Mouse (Mus musculus): ENCODE results near the gene Bahcc1.

Bahcc1 gene

DNA sequence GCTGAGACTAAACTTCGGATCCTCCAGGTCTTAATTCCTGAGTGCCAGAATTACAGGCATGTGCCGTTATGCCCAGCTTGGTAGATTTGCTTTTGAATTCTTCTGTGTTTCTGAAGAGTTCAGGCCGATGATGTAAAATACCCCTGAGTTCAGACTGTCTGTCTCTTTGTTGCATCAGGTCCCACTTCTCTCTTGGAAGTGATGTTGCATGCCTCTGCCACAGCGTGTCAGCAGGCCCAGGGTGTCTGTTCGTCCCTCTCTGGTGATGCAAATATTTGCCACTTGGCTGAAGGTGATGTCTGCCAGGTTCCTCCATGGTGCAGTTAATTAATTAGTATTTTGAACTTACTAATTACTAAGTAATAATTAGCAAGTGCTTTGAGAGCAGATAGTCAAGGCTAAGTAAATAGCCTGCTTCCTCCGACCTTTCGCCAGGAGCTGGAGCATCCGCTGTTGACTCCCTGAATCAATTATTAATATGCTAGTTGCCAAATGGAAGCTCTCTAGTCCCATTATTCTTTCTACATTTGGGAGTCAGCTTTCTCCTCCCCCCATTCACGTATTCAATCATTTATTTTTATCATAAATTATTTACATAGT, 26.6 kb upstream of the Bahcc1 start:
- no peak for DNase-seq (ENCODE audit: low read depth in 2 of 2, low spot score in 2 of 2)

DNA sequence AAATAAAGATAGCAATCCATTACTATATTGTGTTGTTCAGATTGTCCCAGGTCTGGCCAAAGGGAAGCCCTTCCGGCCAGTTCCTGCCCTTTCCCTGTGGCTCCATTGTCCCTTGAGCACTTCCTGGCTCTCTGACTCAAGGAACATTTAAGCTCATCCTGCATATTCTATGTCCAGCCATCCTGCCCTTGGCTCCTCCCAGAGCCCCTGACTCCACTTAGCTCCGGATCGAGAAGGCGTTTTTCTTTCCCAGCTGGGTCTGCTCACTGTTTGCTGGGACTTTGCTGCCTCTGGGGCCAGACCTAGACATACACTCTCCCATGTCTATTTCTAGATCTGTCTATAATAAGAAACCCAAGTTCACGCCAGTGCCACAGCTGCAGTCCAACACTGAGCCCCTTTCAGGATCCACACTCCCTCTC, 26.1 kb upstream of the Bahcc1 start:
- DNase-seq (ENCODE audit: low read depth in 2 of 2, low spot score in 2 of 2): no peak

- no peak for DNase-seq (ENCODE audit: low read depth in 2 of 2, low spot score in 2 of 2)
Measured at GRCm38 (mm10) chr11:120208848-120209247, 23.9 kb upstream of the Bahcc1 start.

DNA sequence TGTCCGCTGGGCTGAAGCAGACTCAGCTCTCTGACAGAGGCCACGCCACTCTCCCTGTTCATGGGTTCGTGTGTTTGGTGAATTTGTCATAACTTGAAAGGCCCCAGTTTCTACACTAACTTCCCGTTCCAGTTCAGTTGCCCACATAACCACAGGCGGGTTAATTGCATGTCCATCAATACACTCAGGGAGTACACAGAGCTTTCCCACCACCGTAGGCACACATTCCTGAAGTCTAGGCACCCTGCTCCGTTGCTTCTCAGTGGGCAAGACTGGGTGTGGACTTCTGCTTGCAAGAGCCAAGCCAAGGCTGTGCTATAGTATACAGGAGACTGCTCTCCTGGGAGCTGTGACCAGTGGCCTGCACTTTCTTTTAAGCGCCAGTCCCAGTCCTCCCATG, 23.3 kb upstream of the Bahcc1 start:
- DNase-seq (ENCODE audit: low read depth in 2 of 2, low spot score in 2 of 2): no peak

DNA sequence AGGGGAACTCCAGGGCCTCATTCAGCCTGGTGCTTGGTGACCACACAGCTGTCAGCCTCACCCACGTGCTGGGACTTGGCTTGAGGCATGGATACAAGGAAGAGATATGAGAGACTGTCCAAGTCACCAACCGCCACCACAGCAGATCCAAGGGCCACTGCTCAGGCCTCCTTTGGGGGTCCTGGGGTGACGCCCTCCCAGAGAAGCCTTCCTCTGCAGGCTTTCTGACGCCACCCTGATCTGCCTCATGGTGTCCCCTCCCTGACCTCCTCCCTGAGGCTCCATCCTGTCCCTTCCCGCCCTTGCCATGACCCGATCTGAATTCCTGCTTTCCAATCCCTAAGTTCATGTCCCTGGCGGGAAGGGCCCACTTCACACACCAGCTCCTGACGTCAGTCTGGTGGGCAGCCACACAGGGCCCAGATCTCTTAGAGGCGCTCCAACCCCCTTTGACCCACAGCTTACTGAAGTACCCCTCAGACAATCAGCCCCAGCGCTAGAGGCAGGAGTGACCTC, 17.0 kb upstream of the Bahcc1 start:
- no peak for DNase-seq (ENCODE audit: low read depth in 2 of 2, low spot score in 2 of 2)

GRCm38 (mm10) chr11:120216540-120217324, 16.0 kb upstream of the Bahcc1 start:
- no peak for DNase-seq (ENCODE audit: low read depth in 2 of 2, low spot score in 2 of 2)

DNA sequence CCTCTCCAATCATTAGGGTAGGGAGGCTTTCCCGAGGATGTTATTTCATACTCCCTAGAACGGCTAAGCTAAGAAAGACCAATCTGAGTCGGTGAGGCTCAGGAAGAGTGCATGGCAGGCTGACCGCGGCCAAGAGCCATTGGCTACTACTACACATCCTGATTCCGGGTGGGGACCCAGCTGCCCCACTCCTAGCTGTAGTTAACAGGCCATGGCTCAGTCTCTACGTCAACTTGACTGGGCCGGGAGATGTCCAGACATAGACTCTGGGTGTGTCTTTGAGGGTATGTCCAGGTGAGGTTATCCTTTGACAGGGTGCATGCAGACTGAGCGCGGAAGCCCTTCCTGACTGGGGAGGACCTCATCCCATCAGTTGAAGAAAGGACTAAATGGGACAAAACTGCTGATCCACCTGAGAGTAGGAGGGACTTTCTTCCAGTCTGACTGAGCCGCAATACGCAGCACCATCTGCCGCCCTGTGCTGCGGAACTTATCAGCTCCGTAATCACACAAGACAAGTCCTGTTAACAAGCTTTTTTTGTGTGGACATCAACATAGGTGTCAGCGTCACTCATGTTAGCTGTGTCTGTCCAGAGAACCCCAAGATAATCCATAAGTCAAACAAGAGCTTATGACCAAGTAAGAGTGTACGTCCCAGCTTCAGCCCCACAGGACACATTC, 14.4 kb upstream of the Bahcc1 start:
- DNase-seq (ENCODE audit: low read depth in 2 of 2, low spot score in 2 of 2): no peak

DNA sequence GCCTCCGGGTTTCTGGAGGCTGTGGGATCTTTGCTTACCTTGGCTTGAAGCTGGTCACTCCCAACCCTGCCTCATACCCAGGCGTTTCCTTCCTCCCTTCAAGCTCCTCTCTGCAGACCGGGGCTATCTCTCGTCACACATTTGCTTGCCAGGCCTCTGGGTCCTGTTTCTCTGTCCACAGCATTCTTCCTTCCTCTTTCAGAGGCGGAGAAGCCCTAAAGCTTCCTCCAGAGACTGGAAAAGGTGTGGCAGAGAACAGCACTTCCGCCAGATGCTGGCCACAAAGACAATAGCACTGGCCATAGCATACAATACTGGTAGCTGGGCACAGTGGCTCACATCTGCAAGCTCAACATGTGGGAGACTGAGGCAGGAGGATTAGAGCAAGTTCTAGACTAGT, 13.8 kb upstream of the Bahcc1 start:
- DNase-seq (ENCODE audit: low read depth in 2 of 2, low spot score in 2 of 2): no peak

- DNase-seq (ENCODE audit: low read depth in 2 of 2, low spot score in 2 of 2): no peak
Measured at GRCm38 (mm10) chr11:120219916-120220522, 12.7 kb upstream of the Bahcc1 start.

GRCm38 (mm10) chr11:120220963-120221827, 11.6 kb upstream of the Bahcc1 start:
- DNase-seq (ENCODE audit: low read depth in 2 of 2, low spot score in 2 of 2): no peak

- DNase-seq (ENCODE audit: low read depth in 2 of 2, low spot score in 2 of 2): no peak
Measured at GRCm38 (mm10) chr11:120222425-120223104, 10.2 kb upstream of the Bahcc1 start.

- no peak for DNase-seq (ENCODE audit: low read depth in 2 of 2, low spot score in 2 of 2)
Measured at GRCm38 (mm10) chr11:120223586-120224487, 8.9 kb upstream of the Bahcc1 start.

- DNase-seq (ENCODE audit: low read depth in 2 of 2, low spot score in 2 of 2): no peak
Measured at GRCm38 (mm10) chr11:120224488-120225255, 8.1 kb upstream of the Bahcc1 start.

DNA sequence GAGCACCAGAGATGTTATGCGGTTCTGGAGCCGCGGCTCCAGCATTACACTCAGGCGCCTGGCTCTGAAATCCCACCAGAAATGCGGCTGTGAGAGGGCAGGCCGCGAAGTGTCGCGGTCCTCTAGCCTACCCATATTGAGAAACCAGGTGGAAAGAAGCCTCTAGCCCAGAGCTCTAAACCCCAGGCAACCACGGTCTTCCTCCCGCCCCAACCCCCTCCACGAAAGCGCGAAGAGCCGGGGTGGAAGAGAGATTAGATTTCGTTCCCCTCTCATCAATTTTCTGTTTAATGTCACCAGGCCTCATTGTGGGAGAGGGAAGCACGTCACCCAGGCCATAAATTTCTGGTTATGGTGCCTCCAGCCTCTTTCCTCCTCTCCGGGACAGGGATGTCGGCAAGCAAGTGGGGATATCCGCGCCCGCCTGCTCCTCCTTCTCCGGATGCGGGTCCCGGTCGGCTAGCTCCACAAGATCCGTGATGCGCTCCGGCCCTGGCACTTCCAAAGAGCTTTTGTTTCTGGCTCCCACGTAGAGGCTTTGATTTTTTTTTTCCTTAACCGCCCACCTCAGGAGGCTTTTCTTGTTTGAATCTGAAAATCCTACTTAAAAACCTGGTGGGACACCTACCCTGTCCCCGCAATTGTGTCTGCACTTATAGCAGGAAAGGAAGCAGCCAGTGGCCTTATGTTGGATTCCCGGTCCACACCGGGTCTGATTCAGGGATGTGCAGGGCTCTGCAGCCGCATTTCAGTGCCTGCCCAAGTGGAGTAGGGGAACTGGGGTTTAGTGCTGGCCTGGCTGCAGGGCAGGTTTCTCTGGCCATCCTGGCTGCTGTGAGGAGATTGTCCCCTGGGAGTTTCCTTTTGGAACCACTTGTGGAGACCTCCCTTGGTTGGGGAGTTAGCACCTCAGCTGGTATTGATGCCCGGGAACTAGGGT, 7.2 kb upstream of the Bahcc1 start:
- no peak for DNase-seq (ENCODE audit: low read depth in 2 of 2, low spot score in 2 of 2)

DNA sequence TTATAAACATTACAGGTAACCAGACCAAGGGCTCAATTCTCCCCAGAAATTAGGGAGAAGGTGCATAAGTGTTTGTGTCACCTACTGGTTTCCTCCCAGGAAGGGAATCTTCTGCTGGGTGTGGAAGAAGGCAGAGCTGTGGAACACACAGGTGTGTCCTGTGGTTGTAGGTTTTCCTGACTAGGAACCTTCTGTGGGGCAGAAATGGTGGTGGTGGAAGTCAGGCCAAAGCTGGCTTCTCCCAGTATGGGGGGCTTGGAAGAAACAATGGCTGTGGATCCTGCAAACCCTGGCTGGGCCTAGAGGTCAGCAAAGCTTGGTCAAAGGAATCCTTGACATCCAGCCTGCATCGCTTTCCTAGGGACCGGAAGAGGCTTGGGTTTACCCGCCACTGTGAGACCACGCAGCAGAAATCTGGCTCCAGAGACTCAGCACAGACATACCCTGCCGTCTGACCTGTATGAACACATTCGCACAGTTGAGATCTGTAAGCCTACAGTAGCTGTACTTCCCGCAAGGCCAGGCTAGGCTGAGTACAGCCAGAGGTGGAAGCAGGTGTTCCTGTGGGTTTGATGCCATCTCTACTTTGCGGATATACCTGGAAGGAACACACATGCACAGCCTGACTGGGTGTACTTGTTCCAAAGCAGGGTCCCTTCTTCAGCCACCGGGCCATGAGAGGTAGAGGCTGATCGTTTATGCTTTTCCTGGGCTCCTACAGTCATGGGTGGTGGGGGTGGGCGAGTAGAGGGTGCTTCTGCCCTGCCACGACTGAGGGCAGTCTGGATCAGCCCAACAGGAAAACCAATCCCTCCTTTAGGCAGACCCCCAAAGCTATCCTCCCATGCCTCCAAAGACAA, 6.1 kb upstream of the Bahcc1 start:
- DNase-seq (ENCODE audit: low read depth in 2 of 2, low spot score in 2 of 2): no peak

GRCm38 (mm10) chr11:120227571-120228051, 5.1 kb upstream of the Bahcc1 start:
- DNase-seq (ENCODE audit: low read depth in 2 of 2, low spot score in 2 of 2): no peak

Measured in CD8-positive naive resting alpha-beta T cell, adult 2 months (primary cell).